Mouse (Mus musculus): Measurements from ENCODE around the gene Ndufa10.
"Not testable (repeated sequence)": the region's sequence is repeated elsewhere in the genome, so short reads cannot be mapped to it uniquely, and the experiment has no call there.

Gene Ndufa10

GRCm38 (mm10) chr1:92473165-92474041 is at the start of gene Ndufa10:
Gene Ndufa10, minus strand, starts transcription at chr1:92473860.
- peak; percentile 87 for DNase-seq

- peak; percentile 38 for DNase-seq
Observed at GRCm38 (mm10) chr1:92521376-92521775, 47.7 kb upstream of the Ndufa10 start.

DNA sequence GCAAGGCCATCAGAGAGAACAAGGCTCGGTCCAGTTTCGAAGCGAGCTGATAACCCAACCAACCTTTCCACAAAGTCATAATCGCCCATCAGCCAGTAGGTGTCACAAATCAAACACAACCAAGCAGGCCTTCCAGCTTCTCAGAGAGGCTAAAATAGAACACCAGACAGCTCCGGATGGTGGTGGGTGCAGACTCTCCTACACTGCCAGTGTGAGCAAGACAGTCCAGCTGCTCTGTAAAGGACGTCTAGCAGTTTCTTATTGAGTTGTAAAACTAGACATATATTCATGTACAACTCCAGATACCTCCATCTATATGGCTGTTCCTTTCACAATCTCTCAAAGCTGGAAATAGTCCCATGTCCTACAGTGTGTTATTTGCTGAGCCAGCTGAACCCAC is 45.4 kb upstream of the Ndufa10 start:
- DNase-seq: peak; percentile 56

DNA sequence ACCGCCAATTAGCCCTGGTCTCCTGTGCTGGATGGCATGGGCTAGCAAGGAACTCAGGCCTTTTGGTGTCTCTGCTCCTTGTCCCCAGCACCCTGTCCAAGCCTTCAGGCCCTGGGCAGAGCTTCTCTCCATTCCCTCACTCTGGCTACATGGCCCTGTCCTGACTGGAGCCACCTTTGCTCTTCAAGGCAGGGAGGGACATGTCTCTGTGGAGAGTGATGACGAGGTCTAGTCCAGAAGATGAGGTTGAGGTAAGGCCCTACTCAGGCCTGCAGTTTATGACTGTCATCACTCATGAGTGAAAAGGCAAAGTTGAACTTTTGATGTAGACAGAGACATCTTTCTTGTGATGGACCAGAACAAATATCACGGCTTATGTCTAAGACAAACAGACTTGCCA is 44.9 kb upstream of the Ndufa10 start, which contains the start of gene Olfr1414:
Gene Olfr1414 (minus strand): TSS at position 101 of the 400 bp plus-strand sequence.
- DNase-seq: no peak

- no peak for DNase-seq
Observed at GRCm38 (mm10) chr1:92515390-92515789, 41.7 kb upstream of the Ndufa10 start.

DNA sequence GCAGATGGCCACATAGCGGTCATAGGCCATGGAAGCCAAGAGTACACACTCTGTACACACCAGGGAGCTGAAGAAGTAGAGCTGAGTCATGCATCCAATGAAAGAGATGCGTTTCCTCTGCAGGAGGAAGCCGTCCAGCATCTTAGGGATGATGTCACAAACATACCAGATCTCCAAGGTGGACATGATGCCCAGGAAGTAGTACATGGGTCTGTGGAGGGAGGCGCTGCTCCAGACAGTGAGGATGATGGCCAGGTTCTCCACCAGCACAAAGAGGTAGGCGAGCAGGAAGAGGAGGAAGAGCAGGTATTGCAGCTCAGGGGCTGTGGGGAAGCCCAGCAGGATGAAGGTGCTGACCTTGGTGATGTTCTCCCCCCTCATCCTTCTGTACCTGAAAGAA is 38.0 kb upstream of the Ndufa10 start:
- not testable (repeated sequence) for DNase-seq

- no peak for DNase-seq
Observed at GRCm38 (mm10) chr1:92496001-92496400, 22.3 kb upstream of the Ndufa10 start, which contains the start of gene Olfr1415. Gene Olfr1415, minus strand, starts transcription at chr1:92496101.

GRCm38 (mm10) chr1:92485013-92485412 is 11.4 kb upstream of the Ndufa10 start, which contains the start of gene Olfr1416:
Gene Olfr1416, minus strand, starts transcription at chr1:92485113.
- no peak for DNase-seq

DNA sequence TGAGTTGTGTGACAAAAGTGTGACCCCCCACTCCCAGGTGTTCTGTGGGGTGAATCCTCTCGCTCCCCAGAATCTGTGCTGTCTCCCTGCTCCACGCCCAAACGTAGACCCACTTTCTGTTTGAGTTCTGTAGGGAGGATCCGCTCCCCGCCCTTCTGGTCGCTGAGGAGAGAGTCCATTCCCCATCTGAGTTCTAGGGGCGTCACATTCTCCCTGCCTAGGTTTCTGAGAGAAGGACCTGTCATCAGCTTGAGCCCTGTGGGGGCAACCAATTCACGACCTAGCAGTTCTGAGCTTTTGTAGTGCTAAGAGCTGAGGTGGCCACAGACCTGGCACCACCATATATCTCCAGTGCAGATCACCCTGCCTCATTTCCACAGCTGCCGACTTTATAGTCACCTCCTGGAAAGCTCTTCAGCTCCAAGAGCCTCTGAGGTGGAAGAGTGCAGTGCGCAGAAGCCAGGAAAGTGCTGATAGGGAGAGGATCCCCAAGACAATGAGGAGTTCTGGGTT is 462 bp upstream of the Ndufa10 start:
- DNase-seq: no peak

GRCm38 (mm10) chr1:92468891-92469290 is 4.8 kb downstream of the Ndufa10 start:
- DNase-seq: no peak

DNA sequence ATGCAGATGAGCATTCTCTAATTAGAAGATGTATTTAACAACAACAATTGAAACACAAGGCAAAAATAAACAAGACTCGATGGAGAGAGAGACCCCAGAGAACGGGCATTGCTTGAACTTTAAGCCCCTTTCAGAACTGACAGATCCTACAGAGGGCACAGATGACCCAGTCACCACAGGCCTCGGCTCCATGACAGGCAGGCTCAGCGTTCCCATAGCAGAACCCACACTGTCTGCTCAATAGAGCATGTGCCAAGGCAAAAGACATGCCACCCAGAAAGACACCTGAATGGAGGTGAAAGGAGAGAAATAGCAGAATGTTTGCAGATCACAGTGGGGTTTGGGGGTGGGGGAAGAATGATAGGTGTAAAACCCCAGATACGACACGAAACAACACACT is 15.2 kb downstream of the Ndufa10 start:
- DNase-seq: no peak

- DNase-seq: no peak
Observed at GRCm38 (mm10) chr1:92457758-92458157, 15.9 kb downstream of the Ndufa10 start.

- DNase-seq: no peak
Observed at GRCm38 (mm10) chr1:92453751-92454445, 19.8 kb downstream of the Ndufa10 start.

DNA sequence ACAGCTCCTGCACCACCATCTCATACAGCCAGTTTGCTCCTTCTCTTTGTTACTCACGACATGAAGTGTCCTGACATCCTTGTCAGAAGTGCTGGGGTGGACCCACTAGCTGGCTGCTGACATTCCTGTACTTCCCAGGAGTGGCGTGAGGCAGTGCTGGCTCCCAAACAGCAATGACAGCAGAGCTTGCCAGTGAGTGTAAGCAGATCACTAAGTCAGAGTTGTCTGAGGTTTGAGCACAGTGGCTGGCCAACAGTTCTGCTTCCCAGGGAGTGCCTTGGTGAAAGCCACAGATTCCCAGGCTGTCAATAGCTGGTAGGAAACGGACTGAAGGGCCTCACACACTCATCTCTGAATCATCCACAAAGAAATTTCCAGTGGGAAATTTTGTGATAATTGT is 25.4 kb downstream of the Ndufa10 start:
- DNase-seq: no peak

DNA sequence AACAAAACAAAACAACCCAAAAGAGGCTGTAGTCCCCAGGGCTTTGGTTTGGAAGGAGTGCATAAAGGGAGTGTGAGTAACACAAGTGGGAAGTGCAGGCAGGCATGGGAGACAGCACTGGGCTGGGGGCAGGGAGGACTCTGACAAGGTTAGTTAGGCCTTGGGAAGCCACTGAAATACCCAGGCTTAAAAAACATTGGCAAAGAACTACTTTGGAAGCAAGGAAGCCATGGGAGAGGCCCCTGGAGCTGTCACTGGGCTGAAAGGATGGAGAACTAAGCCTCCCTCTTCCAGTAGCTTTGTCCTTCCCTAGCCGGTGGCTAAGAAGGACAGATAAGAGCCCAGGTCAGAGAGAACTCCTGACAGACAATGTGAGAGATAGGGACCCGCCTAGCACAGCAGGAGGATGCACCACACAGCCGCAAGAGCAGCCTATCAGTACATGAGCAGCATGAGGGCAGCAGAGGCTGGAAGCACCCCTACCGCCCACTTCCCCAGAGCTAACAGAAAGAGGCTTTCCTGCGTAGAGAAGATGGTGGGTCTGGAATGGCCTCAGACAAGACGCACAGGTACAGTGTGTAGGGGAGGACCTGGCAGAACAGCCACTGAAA is 32.1 kb downstream of the Ndufa10 start:
- no peak for DNase-seq

DNA sequence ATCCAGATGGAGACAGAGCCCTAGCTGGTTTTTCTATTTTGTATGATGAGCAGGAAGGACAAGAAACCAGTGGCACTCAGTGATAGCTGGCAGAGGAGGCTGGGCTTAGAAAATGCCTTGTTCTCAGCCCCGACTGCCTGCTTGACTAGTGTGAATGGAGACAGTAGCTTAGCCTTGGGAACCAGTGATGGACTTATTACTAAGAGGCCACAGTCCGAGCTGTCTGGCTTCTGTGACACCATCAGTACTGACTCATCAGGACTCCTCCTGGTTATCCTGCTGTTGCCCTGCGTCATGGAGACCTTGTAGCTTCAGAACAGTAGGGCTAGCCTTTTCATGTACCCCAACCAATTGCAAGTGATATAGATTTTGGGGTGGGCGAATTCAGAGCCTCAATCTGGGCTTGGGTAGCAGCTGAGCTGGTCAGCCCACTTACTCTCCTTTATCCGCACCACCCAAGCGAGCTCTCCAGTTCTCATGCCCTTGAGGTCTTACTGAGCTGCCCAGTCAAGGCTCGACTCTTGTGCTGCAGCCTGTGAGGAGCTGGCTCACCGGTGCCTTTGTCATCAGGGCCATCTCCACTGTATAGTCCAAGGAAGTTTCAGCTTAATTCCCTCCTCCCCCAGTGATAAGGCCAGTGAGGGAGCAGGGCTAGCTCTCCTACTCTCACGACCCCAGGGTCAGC is 33.5 kb downstream of the Ndufa10 start:
- no peak for DNase-seq

GRCm38 (mm10) chr1:92437678-92438271 is 35.9 kb downstream of the Ndufa10 start:
- peak; percentile 66 for DNase-seq

DNA sequence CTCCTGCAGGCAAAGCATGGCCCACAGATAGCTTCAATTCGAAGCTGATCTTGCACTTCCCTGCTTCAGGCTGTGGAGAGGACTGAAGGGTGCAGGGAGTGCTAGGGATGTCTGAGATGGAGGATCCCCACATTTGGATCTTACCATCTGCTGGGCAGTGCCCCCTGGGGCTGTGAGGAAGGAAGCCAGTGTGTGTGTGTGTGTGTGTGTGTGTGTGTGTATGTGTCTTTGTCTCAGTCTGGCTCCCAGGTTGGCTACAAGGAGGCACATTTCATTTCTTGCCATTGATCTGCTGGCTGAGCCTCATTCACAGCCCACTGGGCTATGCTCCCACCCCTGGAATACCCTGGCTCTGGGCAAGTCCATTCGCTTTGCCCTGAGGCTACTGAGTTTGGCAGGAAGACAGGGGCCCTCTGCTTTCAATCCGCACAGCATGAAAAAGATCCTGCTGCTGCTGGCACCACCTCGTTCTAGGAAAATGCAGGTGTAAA is 36.8 kb downstream of the Ndufa10 start:
- no peak for DNase-seq

GRCm38 (mm10) chr1:92434986-92435385 is 38.7 kb downstream of the Ndufa10 start:
- DNase-seq: no peak

DNA sequence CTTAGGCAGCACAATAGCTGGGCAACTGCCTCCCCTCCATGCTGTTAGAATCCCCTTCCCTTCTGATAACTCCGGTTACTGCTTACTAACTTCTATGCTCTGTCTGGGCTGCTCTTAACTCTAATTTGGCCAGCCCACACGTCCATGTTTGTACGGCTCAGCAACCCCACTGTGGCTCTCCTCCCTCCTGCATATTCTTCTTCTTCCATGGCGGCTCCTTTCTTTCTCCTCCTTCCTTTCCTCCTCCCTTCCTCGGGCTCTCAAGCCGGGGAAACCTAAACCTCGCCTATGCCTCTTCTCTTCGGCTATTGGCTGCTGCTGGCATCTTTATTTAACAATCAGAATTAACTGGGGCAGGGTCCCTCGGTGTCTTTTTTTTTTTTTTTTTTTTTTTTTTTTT is 40.9 kb downstream of the Ndufa10 start:
- no peak for DNase-seq

GRCm38 (mm10) chr1:92432098-92432497 is 41.6 kb downstream of the Ndufa10 start:
- DNase-seq: no peak

DNA sequence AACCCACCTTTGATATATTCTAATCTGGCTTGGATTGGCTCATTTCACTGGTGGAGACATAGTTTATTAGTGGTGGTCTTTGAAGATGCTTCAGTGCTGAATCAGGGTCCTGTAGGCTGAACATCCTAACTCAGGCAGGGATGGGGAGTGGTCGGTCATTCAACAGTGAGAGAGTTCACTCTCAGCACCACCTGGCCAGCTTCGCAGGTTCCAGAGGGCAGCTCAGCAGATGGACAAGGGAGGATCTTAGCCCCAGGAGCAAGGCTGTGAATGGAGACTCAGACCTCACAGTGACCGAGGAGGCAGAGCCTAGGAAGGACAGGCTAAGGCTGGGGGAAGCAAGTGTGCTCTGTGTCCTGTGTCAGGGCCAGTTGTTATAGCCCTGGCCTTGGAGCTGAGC is 42.2 kb downstream of the Ndufa10 start:
- no peak for DNase-seq
